Mouse (Mus musculus) bone marrow, adult 2 months (tissue): ENCODE measurements at regions not wholly inside any gene's neighbourhood (a gene's known extent, or its start where the extent isn't known, plus 50 kb on each side); places are given as distances from the start of the nearest gene placed in this dataset.

Experiments used
- H3K27ac ChIP-seq: fragments of 200-500 bp; 2 replicates; pipeline ENCODE4 v1.5.1; 2012; ENCODE audit warnings: low read depth, mild to moderate bottlenecking, control low read depth, inconsistent platforms, low read length; ENCODE audit not compliant: control insufficient read depth, poor library complexity, insufficient read depth
- H3K4me1 ChIP-seq: fragments of 200-500 bp; 2 replicates; pipeline ENCODE4 v1.6.1; 2011; ENCODE audit warnings: low read length; ENCODE audit not compliant: control insufficient read depth, insufficient read depth
- H3K4me3 ChIP-seq: fragments of 200-500 bp; replicated peaks from 2 replicates; pipeline ENCODE3; 2011; ENCODE audit warnings: mild to moderate bottlenecking, low read depth, low read length, control low read depth; ENCODE audit not compliant: control insufficient read depth
- POLR2A ChIP-seq: fragments of 200-500 bp; IDR thresholded peaks from 2 replicates; pipeline ENCODE4 v1.6.1; 2011; ENCODE audit warnings: low read depth, mild to moderate bottlenecking, control low read depth, low read length, borderline replicate concordance; ENCODE audit not compliant: control insufficient read depth
- WGBS: fragments of 180-500 bp; shearing (Covaris S2); methylation state at CpG from one replicate; pipeline ENCODE4 v1.1.7; 2018; 5-methylcytosine and 5-hydroxymethylcytosine counted together

DNA sequence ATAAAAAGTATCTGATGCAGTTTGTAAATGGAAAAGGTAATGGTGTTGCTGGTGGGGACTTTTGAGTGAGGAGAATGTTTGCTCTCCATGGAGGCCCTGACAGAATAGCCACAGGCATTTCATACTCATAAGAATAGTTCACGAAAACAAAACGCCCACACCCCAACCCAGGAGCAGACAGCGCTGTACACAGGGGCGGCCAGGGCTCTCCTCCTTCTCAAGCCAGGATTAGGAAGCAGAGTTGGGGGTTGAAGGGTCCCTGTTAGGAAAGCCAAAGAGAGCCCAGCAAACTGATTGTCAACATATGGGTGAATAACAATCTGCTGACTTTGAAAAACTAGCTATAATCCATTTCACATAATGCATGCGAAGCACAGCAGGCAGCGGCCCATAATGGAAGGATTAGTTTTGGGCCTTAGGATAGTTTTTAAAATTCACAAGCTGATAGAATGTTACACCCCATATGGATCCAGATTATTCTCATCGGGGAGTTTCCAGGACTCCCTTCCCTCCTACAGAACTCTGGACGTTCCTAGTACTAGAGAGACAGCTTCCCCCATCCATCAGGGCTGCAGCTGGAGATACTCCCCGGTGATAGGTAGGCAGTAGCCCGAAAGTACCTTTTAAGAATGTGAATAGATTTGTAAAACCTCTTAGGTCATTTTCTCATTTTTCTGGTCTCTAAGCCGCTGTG lies 50.6 kb upstream of the Kif2a start:
- TF ChIP-seq POLR2A, result no peak
- Histone ChIP-seq H3K4me1 (no peaks in the 10 kb centered on the region; the same call in 1 of the 2 replicates), H3K4me3 (no peak overlapping the region), H3K27ac (no peak overlapping the region)
- WGBS, result 86% methylated on average over 11 of the region's 11 CpGs
